Mouse (Mus musculus): ENCODE data around the gene Vmn2r90.
"Not testable (repeated sequence)": the region's sequence is repeated elsewhere in the genome, so short reads cannot be mapped to it uniquely, and the experiment has no call there.

Vmn2r90 gene

DNA sequence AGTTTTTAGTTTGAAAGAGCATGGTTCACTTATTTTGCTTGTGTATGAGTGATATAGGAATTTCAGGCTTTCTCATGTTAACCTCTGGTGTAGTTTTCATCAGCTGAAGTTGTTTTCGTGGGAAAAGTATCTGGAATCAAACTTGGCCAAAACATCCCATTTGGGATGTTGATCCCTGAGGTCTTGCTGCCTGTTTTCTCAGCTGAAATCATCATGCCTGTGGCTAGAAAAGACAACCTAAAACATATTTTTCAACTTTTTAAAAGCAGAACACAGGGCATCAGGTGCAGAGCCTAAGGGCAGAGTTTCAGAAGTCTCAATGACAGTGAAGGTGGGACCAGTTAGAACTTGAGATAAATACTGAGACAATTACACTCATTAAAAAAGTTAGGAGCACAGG is at the start of gene Vmn2r90:
Vmn2r90 (plus strand) TSS at position 301 of the 400 bp plus-strand sequence.
- DNase-seq (ENCODE audit: extremely low read depth, insufficient read length, low spot score), result no peak

DNA sequence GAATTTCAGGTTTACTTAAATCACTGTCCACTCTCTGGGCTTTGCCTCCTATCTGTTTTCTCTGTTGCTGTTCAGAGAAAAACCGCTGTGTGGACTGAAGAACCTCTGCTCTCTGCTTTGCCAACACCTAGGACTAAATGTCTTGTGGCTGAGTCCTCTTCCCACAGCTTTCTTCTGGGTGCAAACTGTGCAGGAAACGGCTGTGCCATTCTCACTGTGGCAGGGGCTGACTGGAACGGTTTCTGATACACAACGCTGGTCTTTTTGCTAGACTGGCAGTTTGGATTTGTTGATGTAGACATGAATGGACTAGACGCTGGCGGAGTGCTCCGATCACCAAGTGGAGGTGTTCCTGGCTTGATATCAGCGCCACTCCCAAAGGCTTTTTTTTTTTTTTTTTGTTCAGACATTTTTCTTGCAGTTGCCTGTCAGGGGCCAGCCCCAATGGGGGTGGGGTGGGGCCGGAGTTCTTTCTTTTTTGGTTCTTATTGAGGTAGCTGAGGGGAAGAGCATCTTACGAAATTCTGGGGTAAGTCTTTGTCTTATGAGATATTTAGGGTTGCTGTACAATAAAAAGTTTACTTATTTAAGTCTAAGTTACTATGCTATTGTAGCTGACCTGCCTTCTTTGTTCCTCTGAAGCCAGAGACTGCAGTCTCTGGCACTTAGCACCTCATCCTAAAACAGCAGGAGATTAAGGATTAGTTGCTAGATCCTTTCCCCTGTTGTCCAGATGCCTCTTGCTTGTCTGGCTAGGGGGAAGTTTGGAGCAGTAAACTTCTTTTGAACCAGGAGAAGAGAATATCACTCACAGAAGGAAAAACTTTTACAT is 48.3 kb upstream of the Vmn2r90 start:
- DNase-seq (ENCODE audit: extremely low read depth, insufficient read length, low spot score), result no peak

- DNase-seq (ENCODE audit: extremely low read depth, insufficient read length, low spot score), result no peak
Observed at GRCm38 (mm10) chr17:17655829-17656176, 47.7 kb upstream of the Vmn2r90 start.

DNA sequence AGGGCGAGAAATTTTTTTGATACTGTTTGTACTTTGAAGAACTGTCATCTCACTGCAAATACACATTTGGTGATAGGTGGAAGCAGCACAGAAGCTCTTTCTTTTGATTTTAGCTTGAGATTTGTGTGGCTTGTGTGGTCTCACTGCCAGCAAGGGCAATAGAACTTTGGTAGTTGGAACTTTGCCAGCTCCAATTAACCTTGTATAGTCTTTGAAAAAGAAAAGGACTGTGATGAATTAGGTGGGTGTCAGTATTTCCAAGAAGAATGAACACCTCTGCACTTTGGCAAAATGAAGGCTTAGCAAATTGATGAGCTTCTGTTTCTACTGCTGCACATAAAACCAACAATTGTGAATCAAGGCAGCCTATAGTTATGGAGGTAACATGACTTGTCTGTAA is 24.8 kb upstream of the Vmn2r90 start:
- no peak for DNase-seq (ENCODE audit: extremely low read depth, insufficient read length, low spot score)

DNA sequence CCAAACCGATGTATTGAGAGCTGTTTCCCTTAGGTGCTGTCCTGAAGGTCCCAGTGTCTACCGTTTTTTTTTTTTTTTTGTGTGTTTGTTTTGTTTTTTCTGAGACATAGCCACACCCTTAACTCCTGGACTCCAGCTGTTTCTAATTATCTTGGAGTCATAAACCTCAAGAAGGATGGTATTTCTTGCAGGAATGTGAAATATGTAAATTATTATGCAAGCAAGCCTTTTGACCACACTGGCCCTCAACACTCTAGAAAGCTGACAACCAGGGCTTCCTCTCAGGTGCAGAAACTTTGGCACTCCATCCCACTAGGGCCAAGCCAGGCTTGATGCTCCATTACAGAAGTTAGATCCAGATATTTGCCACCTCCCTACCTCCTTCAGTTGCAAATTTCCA is 12.9 kb upstream of the Vmn2r90 start:
- DNase-seq (ENCODE audit: extremely low read depth, insufficient read length, low spot score), result peak; percentile 14

GRCm38 (mm10) chr17:17732396-17732795 is 28.8 kb downstream of the Vmn2r90 start:
- not testable (repeated sequence) for DNase-seq (ENCODE audit: extremely low read depth, insufficient read length, low spot score)

- no peak for DNase-seq (ENCODE audit: extremely low read depth, insufficient read length, low spot score)
Observed at GRCm38 (mm10) chr17:17738635-17739034, 35.1 kb downstream of the Vmn2r90 start.

GRCm38 (mm10) chr17:17739300-17739699 is 35.8 kb downstream of the Vmn2r90 start:
- DNase-seq (ENCODE audit: extremely low read depth, insufficient read length, low spot score), result not testable (repeated sequence)

DNA sequence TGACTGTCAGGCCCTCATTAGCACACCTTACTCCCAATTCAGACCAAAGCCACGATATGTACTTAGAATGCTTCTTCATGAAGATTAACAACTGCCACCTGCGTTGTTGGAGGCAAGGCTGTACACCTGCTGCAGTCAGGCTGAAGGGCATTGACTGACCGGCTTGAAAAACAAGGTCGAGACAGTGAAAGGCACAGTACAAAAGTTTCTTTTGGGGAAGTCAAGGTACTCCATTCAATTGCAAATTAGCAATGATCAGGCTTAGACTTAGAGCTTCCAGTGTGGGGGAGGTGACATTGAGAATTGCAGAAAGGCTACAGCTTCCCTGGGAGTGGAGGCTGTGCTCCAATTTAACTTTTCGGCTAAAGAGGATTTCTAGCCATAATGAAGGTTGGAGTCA is 36.4 kb downstream of the Vmn2r90 start:
- DNase-seq (ENCODE audit: extremely low read depth, insufficient read length, low spot score), result not testable (repeated sequence)

DNA sequence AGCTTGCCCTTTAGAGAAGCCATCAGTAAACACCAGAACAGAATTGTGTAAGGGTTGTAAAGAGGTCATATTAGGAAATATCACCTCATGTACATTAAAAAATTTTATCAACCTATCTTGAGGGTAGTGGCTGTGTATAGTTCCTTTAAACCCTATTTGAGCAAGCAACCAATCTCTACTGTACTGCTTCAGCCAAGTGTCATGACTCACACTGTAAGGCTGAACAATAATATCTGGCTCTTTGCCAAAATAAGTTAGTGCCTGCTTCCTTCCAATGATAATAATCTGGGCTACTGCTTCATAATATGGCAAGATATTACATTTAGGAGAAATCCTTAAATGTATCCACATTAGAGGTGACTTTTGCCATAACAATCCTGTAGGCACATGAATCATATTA is 38.0 kb downstream of the Vmn2r90 start:
- not testable (repeated sequence) for DNase-seq (ENCODE audit: extremely low read depth, insufficient read length, low spot score)

GRCm38 (mm10) chr17:17749371-17749770 is 45.8 kb downstream of the Vmn2r90 start:
- peak; percentile 36 for DNase-seq (ENCODE audit: extremely low read depth, insufficient read length, low spot score)

DNA sequence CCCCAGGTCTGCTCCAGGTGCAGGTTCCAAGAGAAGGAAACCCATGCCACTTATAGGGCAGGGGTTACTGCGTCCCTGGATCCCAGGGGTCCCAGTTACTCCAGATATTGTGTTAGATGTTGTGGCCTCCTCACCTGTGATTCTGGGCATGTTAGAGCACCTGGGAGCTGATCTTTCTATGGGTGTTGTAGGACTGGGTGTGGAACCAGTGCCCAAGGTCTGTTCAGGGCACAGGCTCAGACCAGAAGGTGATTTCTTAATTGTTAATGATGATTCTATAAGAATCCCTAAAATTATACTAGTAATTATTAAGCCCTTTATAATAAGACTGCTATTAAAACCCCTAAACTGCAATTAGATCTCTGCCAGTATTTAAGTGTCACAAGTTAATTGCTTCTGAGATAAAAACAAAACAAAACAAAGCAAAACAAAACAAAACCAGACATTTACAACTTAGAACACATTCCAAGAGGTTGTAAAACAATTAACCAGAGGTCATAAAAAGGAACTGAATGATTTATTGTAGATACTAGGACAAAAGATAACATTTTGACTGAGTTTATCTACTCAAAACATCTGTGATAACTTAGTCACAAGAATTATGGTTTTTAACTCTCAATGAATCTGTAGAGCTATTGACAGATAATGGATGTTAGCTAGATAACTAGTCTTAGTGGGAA is 59.2 kb downstream of the Vmn2r90 start:
- no peak for DNase-seq (ENCODE audit: extremely low read depth, insufficient read length, low spot score)

GRCm38 (mm10) chr17:17764206-17764605 is 60.7 kb downstream of the Vmn2r90 start:
- peak; percentile 69 for DNase-seq (ENCODE audit: extremely low read depth, insufficient read length, low spot score)

GRCm38 (mm10) chr17:17766481-17766880 is 62.9 kb downstream of the Vmn2r90 start:
- DNase-seq (ENCODE audit: extremely low read depth, insufficient read length, low spot score), result peak; percentile 62

Measured in 3134 (cell line).